Mouse (Mus musculus): ENCODE measurements around the gene Aqp1.

DNA sequence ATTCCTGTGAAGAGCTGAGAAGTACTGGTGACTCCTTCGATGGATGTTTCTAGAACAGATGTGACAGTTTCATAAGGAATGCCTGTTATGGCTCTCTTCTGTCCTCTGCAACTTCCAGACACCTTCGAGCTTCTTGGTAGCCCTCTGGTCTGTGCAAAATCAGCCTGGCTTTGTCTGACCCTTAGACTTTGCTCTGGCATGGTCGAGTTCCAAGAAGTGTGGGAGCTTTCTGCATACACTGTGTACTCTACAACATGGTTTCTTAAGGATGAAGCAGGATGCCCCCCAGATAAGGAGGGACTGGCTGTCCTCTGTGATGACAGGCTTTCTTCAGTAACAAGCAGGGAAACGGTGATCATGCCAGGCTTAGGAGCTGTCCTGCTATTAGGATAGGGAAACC, 8.1 kb upstream of the Aqp1 start:
- TF ChIP-seq EP300 (IDR thresholded peaks at IDR 0.05; ENCODE audit: insufficient read depth, low read depth, low read length) (no peak), CTCF (IDR thresholded peaks at IDR 0.05; ENCODE audit: low read depth, low read length) (no peak), POLR2A (IDR thresholded peaks at IDR 0.05; ENCODE audit: insufficient read depth, low read length) (no peak)

All from ES-Bruce4 (cell line).